Mouse (Mus musculus) stomach, embryonic 16.5 days (tissue): Measurements from ENCODE around the gene Ipmk. TPM values are rescaled to one million over a fixed set of nuclear protein-coding genes. Genes with fewer than 3 reads are reported as not detected.
A peak's percentile ranks its signal among the peaks of the same experiment; 100 is the strongest.

Source experiments
- ATAC-seq: fragments of 200-750 bp; cut with Nextera tagmentation; 2 replicates; pipeline ENCODE4 v1.8.0; 2017; ENCODE audit warnings: moderate number of reproducible peaks, moderate TSS enrichment; ENCODE audit not compliant: insufficient read depth, low FRiP score
- H3K27ac ChIP-seq: fragments of 300-500 bp; sonication (generic); 2 replicates; pipeline ENCODE4 v1.5.1; 2014; ENCODE audit warnings: low read length
- H3K27me3 ChIP-seq: fragments of 300-500 bp; sonication (generic); 2 replicates; pipeline ENCODE4 v1.6.1; 2014; ENCODE audit warnings: low read length, control low read depth, mixed read lengths; ENCODE audit not compliant: control insufficient read depth, insufficient read depth
- H3K36me3 ChIP-seq: fragments of 300-500 bp; sonication (generic); 2 replicates; pipeline ENCODE4 v1.6.1; 2014; ENCODE audit warnings: low read length; ENCODE audit not compliant: control insufficient read depth, insufficient read depth
- H3K4me1 ChIP-seq: fragments of 300-500 bp; sonication (generic); 2 replicates; pipeline ENCODE4 v1.6.1; 2014; ENCODE audit warnings: low read length, control low read depth, mixed read lengths; ENCODE audit not compliant: control insufficient read depth, insufficient read depth
- H3K4me2 ChIP-seq: fragments of 300-500 bp; sonication (generic); 2 replicates; pipeline ENCODE4 v1.6.1; 2014; ENCODE audit warnings: low read depth, low read length, mixed read lengths
- H3K4me3 ChIP-seq: fragments of 300-500 bp; sonication (generic); replicated peaks from 2 replicates; pipeline ENCODE4 v1.5.1; 2014; ENCODE audit warnings: mild to moderate bottlenecking, low read length
- H3K9ac ChIP-seq: fragments of 300-500 bp; sonication (generic); 2 replicates; pipeline ENCODE4 v1.6.1; 2014; ENCODE audit warnings: low read length
- H3K9me3 ChIP-seq: fragments of 300-500 bp; sonication (generic); replicated peaks from 2 replicates; pipeline ENCODE4 v1.6.1; 2016; ENCODE audit warnings: low read length, control low read depth; ENCODE audit not compliant: control insufficient read depth
- WGBS: fragments of 180-500 bp; shearing (Covaris S2); extraction: QIAGEN DNeasy Blood & Tissue Kit; methylation state at CpG from one replicate; pipeline ENCODE4 v1.1.7; 2014; 5-methylcytosine and 5-hydroxymethylcytosine counted together
- polyA plus RNA-seq: library from polyadenylated mRNA; unstranded; fragments of >200 nt; fragmentation: Nextera tagmentation; extraction: Ambion mirVana; gene quantifications from 2 replicates; pipeline ENCODE4 v1.2.1, GENCODE M21; 2015

The Ipmk gene
- polyA plus RNA-seq, 1 experiment from 2014 or later: 12.3 TPM

DNA sequence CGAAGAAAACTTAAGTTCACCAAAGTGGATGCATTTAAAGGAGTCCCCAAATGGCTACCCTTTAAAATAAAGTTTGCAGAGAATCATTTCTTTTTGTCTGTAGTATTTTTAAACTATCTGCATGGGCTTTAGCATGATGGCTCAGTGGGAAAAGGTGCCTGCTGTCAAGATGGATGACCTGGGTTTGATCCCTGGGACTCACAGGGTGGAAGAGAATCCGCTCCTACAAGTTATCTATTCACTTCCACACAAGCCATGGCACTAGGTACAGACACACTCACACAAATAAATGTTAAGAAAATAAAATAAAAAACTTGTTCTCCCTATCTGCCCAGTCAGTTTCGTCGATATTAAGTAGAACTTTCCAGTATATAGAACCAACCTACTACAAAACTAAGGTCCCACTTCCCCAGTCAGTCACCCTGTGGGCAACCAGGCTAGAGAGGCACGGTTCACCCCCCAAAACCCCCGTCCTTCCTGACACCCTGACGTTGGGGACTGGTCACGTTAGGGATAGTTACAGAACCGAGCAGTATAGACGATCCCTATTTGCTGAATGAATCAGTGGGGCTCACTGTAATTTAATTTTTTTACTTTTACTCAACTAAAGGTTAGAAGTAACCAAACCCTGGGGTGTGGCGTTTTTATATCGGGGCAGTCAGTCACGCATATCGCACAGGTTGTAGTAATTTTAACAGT is 3.8 kb upstream of the Ipmk start:
- Histone ChIP-seq H3K9ac (peak overlapping the region; percentile 94), H3K9me3 (no peaks in the 10 kb centered on the region), H3K4me1 (peaks cover 24% of the 10 kb centered on the region), H3K4me3 (peak overlapping the region; percentile 87), H3K27me3 (no peaks in the 10 kb centered on the region), H3K36me3 (no peaks in the 10 kb centered on the region), H3K4me2 (peak overlapping the region; percentile 84), H3K27ac (no peak overlapping the region; the same call in 1 of the 2 replicates)
- no peak for ATAC-seq
- WGBS: 26% methylated on average over 14 of the region's 14 CpGs

DNA sequence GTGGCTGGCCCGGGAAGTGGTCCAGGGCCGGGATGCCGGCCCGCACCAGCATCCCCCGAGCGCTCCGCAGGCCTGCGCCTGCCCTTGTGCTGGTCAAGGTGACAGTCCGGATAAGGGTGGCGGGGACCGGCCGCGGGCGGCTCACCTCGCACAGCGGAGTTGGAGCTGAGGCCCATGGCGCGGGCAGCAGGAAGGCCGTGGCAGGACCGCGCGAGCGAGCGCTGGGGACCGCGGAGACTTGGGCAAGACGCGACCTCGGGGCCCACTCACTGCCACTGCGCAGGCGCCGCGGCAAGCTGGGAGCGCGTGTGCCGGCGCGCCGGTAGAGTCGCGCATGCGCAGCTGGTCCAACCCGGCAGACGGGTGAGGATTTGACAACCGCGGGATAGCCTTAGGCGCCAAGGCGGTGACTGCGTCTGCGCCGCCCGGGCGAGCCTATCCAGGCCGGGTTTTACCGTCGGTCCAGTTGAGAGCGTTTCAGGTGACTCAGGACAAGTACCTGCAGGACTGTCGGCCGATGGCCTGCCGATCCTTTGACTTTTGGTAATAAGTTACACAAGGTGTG is 2.9 kb upstream of the Ipmk start, which contains the start of gene Cisd1:
Cisd1 (minus strand) TSS at position 376 of the 565 bp plus-strand sequence.
- under 1% methylated on average over 57 of the region's 60 CpGs for WGBS
- H3K4me2 ChIP-seq: peak within 1 kb of the TSS; percentile 84

DNA sequence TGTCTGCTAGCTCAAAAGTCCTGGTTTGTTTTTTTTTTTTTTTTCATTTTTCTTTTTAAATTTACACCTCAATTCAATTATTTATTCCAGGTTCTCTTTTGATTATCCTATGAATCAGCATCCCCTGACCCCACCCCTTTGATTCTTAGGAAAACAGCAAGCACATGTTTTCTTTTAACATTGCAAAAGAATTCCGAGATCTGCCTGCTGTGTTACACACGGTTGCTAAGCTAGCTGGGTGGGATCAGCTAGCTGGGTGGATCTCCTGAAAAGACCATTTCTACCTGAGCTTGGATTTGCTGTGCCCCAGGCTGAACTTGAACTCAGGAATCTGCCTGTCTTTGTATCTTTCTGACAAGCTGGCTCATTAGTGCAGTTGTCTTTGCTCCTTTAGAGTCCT is 1.5 kb upstream of the Ipmk start:
- no peaks in the 10 kb centered on the region for H3K36me3 ChIP-seq

More for the DNA sequence above, 2.9 kb upstream of the Ipmk start, which contains the start of gene Cisd1:
- no peaks in the 10 kb centered on the region for H3K36me3 ChIP-seq
- no peaks in the 10 kb centered on the region for H3K9me3 ChIP-seq
- peak within 1 kb of the TSS; percentile 72 for H3K27ac ChIP-seq
- peak; percentile 83 for ATAC-seq
- H3K4me3 ChIP-seq: peak within 1 kb of the TSS; percentile 87
- H3K27me3 ChIP-seq: no peaks in the 10 kb centered on the region
- peaks cover 26% of the 10 kb centered on the region for H3K4me1 ChIP-seq
- H3K9ac ChIP-seq: peak within 1 kb of the TSS; percentile 94

DNA sequence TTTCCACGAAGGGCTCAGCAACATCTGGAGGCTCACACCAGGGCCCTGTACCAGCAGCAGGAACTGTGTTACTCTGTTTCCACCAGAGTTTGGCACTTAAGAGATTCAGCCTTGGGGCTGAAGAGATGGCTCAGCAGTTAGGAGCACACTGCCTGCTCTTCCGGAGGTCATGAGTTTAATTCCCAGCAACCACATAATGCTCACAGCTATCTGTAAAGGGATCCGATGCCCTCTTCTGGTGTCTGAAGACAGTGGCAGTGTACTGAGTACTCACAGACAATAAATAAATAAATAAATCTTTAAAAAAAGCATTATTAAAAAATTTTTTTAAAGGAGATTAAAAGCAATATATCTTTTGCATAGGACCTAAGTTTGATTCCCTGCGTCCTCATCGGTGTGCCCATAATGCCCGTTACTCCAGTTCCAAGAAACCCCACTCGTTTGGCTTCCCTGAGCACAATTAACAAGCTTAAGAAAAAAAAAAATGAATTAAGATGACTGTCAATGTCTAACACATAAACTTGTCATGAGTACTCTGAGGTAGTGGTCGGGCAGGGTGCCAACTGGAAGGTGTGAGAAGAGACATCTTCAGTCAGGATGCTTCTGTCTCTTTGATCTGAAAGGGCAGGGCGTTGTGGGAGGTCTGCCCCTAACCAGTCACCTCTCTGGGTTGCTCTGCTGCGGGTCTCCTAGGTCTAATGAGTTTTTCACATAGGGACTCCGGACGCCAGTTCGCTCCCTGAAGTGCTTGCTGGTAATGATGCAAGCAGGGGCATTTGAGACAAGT is 648 bp upstream of the Ipmk start:
- Histone ChIP-seq H3K27me3 (no peaks in the 10 kb centered on the region), H3K9ac (peak overlapping the region; percentile 86), H3K4me3 (peak overlapping the region; percentile 91), H3K36me3 (no peaks in the 10 kb centered on the region), H3K4me1 (peaks cover 26% of the 10 kb centered on the region), H3K27ac (peak overlapping the region; percentile 82), H3K4me2 (peak overlapping the region; percentile 71), H3K9me3 (no peaks in the 10 kb centered on the region)
- WGBS: 10% methylated on average over 13 of the region's 13 CpGs
- ATAC-seq: no peak; the same call in 1 of the 2 replicates

More for the DNA sequence above, 1.5 kb upstream of the Ipmk start:
- Histone ChIP-seq H3K9me3 (no peaks in the 10 kb centered on the region), H3K27ac (no peak overlapping the region), H3K4me3 (no peak overlapping the region), H3K27me3 (no peaks in the 10 kb centered on the region), H3K4me2 (no peak overlapping the region), H3K9ac (no peak overlapping the region), H3K4me1 (peaks cover 26% of the 10 kb centered on the region)
- ATAC-seq: no peak
- 54% methylated on average over 2 of the region's 2 CpGs for WGBS

DNA sequence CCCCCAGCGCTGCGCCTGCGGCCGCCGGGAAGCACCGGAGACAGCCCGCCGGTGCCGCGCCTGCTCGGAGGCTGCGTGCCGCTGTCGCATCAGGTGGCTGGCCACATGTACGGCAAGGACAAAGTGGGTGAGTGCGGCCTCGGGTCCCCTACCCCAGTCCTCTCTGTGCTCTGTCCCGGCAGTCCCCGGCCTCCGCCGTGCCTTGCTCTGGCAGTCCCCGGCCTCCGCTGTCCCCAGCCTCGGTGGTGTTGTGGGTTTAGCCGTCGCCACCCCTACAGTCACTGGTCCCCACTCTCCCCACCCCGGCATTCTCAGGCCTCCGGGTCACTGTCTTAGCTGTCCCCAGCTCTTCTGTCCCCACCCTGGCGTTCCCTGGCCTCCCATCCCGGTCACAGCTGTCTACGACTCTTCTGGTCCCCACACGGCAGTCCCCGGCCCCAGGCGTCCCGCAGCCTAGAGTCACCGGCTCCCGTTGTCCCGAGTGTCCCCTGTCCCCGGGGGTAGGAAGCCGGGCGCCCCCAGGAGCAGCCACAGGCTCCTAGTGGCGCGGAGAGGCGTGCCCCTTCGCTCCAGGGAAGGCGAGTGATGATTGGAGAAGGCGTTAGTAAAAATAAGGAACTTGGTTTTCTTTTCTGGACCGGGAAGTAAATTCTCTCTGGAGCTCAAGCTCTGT is 537 bp downstream of the Ipmk start:
- Histone ChIP-seq H3K27me3 (no peaks in the 10 kb centered on the region), H3K4me1 (peaks cover 22% of the 10 kb centered on the region), H3K36me3 (no peaks in the 10 kb centered on the region), H3K4me3 (peak overlapping the region; percentile 91), H3K4me2 (peak overlapping the region; percentile 71), H3K27ac (peak overlapping the region; percentile 82), H3K9me3 (no peaks in the 10 kb centered on the region), H3K9ac (peak overlapping the region; percentile 86)
- WGBS: under 1% methylated on average over 47 of the region's 48 CpGs
- ATAC-seq: peak; percentile 41; the same call in 1 of the 2 replicates

DNA sequence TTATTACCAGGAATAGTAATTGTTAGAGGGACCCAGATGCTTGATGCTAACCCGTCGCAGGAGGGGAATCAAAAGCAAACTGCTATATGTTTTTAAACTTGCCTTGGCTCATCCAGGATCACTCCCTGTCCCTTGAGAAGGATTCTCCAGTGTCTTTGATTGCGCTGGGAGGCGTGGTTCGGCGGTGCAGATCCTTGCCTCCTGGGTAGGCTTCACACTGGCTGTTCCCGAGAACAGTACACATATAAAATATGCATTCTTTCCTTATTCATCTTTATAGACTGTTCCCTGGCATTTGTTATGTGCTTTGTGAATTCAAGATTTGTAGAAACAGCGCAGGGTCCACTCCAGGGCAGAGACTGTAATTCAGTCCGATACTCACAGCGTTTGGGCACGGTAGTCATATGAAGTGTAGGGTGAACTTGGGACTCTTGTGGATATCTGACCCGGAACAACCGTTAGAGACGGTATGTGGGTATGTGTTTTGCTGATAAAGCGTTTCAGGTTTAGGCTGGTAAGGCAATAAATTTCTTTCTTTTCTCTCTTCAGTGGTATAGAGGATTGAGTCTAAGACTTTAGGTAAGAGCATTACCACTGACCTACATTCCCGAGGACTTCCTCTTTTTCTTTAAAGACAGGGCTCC is 1.2 kb downstream of the Ipmk start:
- Histone ChIP-seq H3K9me3 (no peaks in the 10 kb centered on the region), H3K36me3 (no peaks in the 10 kb centered on the region), H3K9ac (peak overlapping the region; percentile 86), H3K4me2 (peak overlapping the region; percentile 71), H3K27me3 (no peaks in the 10 kb centered on the region), H3K4me1 (peaks cover 16% of the 10 kb centered on the region), H3K27ac (peak overlapping the region; percentile 82), H3K4me3 (peak overlapping the region; percentile 91)
- WGBS: 19% methylated on average over 16 of the region's 16 CpGs
- ATAC-seq: no peak

DNA sequence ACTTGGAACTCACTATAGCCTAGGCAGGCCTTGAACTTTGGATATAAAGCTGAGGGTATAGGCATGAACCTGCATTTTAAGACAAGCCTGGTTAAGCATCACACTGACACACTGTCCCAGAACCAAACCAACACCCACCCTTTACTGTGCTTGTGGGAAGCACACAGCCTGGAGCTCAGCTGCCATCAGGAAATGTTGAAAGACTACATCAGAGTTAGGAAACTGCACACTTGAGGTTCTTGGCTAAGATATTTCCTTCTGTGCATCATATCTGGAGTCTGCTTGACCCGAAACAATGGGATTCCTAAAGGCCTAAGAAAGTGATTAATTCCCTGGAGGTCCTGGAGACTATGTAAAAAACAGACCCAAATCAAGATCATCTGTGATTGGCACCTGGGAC is 1.7 kb downstream of the Ipmk start:
- Histone ChIP-seq H3K4me3 (peak overlapping the region; percentile 91), H3K36me3 (no peaks in the 10 kb centered on the region), H3K4me1 (peaks cover 12% of the 10 kb centered on the region), H3K9ac (no peak overlapping the region), H3K27ac (no peak overlapping the region), H3K9me3 (no peaks in the 10 kb centered on the region), H3K4me2 (peak overlapping the region; percentile 71), H3K27me3 (no peaks in the 10 kb centered on the region)
- WGBS: 79% methylated on average over 1 of the region's 1 CpGs
- ATAC-seq: no peak

DNA sequence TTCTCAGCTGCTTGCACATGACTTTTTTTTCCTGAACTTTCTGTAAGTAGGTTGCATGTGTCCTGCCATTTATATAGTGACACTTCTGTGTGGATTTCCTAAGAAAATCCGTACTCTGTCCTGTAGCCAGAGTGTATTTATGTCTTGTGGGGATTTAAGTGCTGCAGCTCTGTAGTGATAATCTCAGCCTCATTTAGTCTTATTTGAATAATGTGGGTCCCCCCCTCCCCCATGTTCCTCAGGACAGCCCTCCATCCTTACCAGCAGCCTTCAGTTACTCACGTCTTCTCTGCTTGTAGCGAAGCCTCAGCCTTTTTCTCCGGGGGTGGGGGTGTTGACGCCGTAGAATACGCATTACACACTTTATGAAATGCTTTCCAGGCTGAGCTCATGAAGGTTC is 3.7 kb downstream of the Ipmk start:
- Histone ChIP-seq H3K4me1 (peaks cover 8% of the 10 kb centered on the region), H3K27me3 (no peaks in the 10 kb centered on the region), H3K27ac (no peak overlapping the region), H3K9ac (no peak overlapping the region), H3K4me3 (no peak overlapping the region), H3K36me3 (no peaks in the 10 kb centered on the region), H3K9me3 (no peaks in the 10 kb centered on the region), H3K4me2 (no peak overlapping the region)
- no peak for ATAC-seq
- 92% methylated on average over 7 of the region's 7 CpGs for WGBS
